Mouse (Mus musculus): ENCODE results near the gene Riox1.

The Riox1 gene

DNA sequence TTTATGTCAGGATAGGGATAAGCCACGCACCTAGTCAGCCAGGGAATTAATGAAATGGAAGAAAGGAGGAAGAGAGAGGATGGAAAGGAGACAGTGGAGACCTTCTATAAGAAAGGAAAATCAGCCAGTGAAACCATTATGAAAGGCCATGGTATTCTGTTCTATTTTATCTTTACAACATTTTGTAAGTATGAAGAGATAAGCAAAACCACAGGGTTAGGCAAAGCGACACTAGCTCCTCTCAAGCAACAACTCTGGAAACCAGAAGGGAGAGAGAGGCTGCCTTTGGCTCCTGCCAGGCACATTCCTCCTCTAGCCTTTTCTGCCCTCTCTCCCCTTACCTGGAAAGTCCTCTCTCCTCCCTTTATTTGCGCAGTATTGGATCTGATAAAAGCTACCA, 8.5 kb upstream of the Riox1 start:
- in situ Hi-C loops (cut with MboI; ENCODE audit: low pct_unique_long_range_greater_than_20kb in 1 of 2, low sequenced_read_pairs in 2 of 2, unreplicated experiment in 1 of 2) = no loop called here

DNA sequence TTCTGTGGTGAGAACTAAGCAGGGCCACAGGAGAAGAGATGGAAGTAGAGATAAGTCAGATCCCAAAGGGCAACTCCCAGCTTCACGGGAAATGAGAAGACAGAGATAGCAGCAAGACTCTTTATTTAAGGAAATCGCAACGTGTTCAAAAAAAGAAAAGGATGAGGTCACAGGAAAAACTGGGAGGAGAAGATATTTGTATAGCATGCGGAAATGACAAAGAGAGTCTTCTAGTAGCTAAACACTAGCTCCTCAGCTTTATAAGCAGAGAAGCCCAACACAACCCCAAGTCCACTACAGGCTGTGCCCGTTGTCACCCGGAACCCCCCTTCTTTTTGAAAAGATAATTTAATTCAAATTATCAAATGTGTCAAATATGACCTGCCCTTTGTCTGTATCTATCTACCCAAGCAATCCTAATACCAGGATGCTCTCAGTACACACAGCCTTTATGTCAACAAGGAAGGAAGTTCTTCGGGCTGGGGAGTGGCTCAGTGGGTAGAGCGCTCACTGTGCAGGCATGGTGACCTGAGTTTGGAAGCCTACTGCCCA, 3.1 kb upstream of the Riox1 start:
- in situ Hi-C loops (cut with MboI; ENCODE audit: low pct_unique_long_range_greater_than_20kb in 1 of 2, low sequenced_read_pairs in 2 of 2, unreplicated experiment in 1 of 2) = no loop called here

DNA sequence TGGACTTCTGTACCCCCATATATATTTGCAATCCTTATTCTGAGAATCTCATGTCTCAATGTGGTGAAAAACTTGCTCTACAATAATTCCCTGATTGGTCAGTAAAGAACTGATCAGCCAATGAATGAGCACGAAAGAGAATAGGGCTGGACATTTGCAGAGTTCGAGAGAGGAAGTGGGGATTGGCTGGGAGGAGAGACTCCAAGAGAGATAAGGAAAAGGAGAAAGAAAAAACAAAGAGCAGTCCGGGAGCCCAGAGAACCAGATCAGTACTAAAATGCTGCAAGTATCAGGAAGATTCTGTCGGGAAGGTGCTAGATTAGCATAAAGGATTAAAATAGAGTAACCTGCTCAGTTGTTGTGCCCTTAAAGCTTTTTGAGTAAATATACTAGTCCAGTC, 1.4 kb upstream of the Riox1 start:
- in situ Hi-C loops (cut with MboI; ENCODE audit: low pct_unique_long_range_greater_than_20kb in 1 of 2, low sequenced_read_pairs in 2 of 2, unreplicated experiment in 1 of 2) = no loop called here

DNA sequence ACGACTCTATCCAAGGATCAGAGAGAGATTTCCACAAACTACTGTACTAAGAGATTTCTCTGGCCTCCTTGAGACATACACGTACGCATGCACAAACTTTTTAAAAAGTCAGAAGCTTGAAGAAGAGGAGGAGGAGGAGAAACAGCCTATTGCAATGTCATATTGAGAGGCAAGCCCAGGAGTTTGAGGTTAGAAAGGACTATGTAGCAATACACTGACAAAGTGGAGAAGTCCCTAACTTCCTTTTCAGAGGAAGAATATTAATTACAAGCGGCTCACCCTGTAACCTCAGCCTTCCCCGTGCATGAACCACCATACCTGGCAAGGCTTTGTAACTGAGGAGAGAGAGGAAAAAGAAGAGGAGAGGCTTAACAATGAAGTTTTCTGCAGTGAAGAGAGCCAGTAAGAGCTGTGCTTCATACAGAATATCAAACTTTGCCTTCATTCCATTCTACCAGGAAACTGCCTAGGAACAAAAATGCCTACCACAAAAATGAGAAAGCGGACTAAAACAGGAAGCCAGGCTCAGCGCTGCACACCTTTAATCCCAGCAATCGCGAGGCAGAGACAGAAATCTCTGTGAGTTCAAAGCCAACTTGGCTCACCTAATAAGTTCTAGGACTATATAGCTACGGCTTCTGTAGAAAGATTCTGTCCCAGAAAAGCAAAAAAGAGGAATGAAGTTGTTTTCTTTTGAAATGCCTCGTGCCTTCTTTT, 474 bp upstream of the Riox1 start:
- in situ Hi-C loops (cut with MboI; ENCODE audit: low pct_unique_long_range_greater_than_20kb in 1 of 2, low sequenced_read_pairs in 2 of 2, unreplicated experiment in 1 of 2) = no loop called here

DNA sequence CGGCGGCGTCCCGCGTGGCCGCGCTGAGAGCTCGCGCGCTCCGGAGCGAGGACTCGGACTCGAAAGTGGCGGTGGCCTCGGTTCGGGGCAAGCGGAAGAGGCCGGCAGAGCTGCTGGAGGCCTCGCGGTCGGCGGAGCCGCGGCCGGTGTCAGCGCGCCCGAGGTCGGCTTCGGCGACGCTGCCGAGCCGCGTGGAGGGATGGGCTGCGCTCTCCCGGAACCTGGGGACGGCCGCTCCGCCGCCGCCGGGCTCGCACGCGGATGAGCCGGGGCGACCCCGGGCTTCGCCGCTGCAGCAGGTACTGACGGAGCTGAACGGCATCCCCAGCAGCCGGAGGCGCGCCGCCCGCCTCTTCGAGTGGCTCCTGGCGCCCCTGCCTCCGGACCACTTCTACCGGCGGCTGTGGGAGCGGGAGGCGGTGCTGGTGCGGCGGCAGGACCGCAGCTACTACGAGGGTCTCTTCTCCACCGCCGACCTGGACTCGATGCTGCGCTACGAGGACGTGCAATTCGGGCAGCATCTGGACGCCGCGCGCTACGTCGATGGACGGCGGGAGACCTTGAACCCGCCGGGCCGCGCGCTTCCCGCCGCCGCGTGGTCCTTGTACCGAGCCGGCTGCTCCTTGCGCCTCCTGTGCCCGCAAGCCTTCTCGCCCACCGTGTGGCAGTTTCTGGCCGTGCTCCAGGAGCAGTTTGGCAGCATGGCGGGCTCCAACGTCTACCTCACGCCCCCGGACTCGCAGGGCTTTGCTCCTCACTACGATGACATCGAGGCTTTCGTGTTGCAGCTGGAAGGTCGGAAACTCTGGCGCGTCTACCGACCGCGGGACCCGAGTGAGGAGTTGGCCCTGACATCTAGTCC, 663 bp downstream of the Riox1 start:
- in situ Hi-C loops (cut with MboI; ENCODE audit: low pct_unique_long_range_greater_than_20kb in 1 of 2, low sequenced_read_pairs in 2 of 2, unreplicated experiment in 1 of 2) = no loop called here

DNA sequence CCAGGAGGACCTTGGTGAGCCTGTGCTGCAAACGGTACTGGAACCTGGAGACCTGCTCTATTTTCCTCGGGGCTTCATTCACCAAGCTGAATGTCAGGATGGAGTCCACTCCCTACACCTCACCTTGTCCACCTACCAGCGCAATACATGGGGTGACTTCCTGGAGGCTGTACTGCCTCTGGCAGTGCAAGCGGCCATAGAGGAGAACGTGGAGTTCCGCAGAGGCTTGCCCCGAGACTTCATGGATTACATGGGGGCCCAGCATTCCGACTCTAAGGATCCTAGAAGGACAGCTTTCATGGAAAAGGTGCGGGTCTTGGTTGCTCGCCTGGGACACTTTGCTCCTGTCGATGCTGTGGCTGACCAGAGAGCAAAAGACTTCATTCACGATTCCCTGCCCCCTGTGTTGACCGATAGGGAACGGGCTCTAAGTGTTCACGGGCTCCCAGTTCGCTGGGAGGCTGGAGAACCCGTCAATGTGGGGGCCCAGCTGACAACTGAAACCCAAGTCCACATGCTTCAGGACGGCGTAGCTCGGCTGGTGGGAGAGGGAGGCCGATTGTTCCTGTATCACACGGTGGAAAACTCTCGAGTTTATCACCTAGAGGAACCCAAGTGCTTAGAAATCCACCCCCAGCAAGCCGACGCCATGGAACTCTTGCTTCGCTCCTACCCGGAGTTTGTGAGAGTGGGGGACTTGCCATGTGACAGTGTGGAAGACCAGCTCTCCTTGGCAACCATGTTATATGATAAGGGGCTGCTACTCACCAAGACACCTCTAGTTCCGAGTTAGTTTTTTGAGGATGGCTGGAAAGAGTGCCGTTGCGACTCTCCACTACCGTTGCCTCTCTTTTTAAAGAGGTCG, 1.5 kb downstream of the Riox1 start:
- in situ Hi-C loops (cut with MboI; ENCODE audit: low pct_unique_long_range_greater_than_20kb in 1 of 2, low sequenced_read_pairs in 2 of 2, unreplicated experiment in 1 of 2) = no loop called here

DNA sequence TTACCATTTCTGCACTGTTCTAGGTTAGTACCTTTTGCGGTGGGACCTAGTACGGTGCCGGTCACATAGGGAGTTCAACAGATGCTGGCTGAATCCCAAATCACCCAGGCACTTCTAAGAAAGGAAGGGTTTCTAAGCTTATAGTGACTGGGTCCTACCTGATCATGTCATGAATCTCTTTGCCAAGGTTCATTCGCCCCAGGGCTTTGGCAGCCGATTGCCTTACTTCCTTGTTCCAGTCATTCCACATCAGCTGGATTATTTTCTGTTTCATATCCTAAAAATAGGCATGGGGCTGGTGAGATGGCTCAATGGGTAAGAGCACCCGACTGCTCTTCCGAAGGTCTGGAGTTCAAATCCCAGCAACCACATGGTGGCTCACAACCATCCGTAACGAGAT, 7.9 kb downstream of the Riox1 start:
- in situ Hi-C loops (cut with MboI; ENCODE audit: low pct_unique_long_range_greater_than_20kb in 1 of 2, low sequenced_read_pairs in 2 of 2, unreplicated experiment in 1 of 2) = no loop called here

DNA sequence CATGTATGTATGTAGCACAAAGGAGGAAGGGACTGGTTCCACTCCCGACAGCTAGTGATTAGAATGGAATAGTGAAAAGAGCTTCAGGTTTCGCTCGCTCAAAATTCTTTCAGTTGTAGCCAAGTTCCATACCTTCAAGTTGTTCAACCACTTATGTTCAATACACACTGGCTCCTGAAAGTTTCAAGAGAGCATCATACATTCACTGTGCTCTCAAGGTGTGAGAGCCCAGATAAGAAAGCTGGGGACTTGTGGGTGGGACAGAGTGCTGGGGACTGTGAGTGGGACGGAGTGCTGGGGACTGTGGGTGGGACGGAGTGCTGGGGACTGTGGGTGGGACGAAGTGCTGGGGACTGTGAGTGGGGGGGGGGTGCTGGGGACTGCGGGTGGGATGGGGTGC, 14.8 kb downstream of the Riox1 start:
- in situ Hi-C loops (cut with MboI; ENCODE audit: low pct_unique_long_range_greater_than_20kb in 1 of 2, low sequenced_read_pairs in 2 of 2, unreplicated experiment in 1 of 2) = no loop called here

DNA sequence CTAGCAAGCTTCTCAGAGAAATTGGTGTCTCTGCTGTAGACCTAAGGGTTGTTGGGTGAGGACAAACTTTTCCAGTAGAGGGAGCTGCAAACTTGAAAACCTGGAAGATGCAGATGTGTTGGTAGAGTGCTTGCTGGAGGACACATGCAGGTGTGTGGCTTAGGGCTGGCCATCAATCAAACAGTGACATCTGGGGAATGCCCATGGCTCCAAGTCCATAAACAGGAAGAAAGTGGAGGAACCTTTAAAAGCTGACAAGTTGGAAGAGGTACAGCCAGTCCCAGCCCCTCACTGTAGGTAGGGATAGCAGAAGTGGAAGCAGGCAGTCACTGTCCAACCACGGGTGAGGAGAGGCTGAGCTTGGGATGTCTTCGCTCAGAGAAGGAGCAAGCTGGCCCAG, 21.7 kb downstream of the Riox1 start:
- in situ Hi-C loops (cut with MboI; ENCODE audit: low pct_unique_long_range_greater_than_20kb in 1 of 2, low sequenced_read_pairs in 2 of 2, unreplicated experiment in 1 of 2) = no loop called here

DNA sequence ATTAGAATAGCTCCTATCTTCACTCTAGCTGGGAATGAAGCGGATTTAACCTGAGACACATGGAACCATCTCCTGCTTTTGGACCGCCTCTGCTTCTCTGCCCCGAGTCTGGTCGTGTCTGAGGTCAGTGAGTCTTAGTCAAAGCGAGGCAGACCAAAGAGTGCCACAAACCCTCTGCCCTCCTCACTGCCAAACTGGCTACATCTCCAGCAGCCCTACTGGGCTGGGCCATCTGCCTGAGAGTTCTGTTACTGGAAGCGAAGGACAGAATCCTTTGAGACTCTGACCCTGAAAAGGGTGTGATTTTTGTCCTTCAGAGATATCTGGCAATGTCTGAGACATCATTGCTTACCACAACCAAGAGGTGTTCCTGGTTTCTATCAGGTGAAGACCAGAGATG, 28.5 kb downstream of the Riox1 start:
- in situ Hi-C loops (cut with MboI; ENCODE audit: low pct_unique_long_range_greater_than_20kb in 1 of 2, low sequenced_read_pairs in 2 of 2, unreplicated experiment in 1 of 2) = loop anchor here in 1 of 2 experiments (25.0 kb wide), 1 partner anchor 283 kb away; no protein-coding TSS in a partner anchor

DNA sequence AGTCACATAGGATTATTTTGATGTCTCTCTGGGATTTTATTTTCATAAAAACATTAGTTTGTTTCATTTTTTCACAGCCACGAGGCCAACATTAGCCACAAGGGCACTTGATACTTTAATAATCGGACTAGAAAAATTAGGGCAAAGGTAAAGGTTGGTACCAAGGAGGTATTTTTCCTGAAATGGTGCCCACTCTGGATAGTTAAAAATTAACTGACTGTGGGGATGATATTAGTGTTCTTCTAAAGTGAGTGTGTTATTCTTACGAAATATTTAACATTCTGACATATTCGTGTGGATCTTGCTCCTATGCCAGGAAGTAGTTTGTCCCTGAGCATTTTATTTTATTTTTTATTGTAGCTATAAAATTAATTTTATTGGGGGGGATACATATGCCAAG, 31.2 kb downstream of the Riox1 start:
- in situ Hi-C loops (cut with MboI; ENCODE audit: low pct_unique_long_range_greater_than_20kb in 1 of 2, low sequenced_read_pairs in 2 of 2, unreplicated experiment in 1 of 2) = loop anchor here (10.0 to 25.0 kb wide), 2 partner anchors 63 to 281 kb away; no protein-coding TSS in a partner anchor

DNA sequence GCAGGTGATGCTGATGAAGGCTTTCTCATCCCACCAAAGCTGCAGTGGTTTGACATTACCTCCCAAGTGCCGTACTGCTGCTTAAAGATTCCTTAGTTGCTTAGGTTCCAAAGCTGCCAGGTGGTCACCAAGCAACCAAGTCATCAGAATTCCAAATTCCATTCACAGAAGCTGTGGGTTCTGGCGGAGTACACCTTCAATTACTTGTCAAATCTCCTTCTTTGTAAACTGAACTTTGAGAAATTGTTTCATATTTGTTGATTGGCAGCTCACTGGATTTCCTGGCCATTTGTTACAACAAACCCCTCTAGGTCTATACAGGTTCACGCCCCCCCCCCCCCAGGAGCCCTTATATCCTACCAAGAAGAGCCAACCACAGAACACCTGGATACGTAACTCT, 34.3 kb downstream of the Riox1 start, which contains the start of gene Heatr4:
TSS of gene Heatr4 (minus strand) at position 101 of the 400 bp plus-strand sequence.
- in situ Hi-C loops (cut with MboI; ENCODE audit: low pct_unique_long_range_greater_than_20kb in 1 of 2, low sequenced_read_pairs in 2 of 2, unreplicated experiment in 1 of 2) = loop anchor here (10.0 to 25.0 kb wide), 2 partner anchors 60 to 278 kb away; no protein-coding TSS in a partner anchor

DNA sequence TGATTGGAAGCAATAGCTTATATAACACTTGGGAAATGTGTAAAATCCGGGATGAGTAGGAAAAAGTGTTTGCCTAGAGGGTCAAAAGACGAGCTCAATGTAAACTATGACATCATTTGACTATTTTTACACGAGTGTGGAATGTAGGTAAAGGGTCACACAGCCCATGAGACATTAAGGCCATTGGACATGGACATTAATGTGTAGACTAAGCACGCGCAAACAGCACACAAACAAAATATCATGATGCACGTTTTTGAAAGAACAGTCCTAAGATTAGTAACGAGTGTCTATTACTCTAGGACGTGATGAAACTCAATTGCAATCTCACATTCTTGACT, 36.8 kb downstream of the Riox1 start:
- in situ Hi-C loops (cut with MboI; ENCODE audit: low pct_unique_long_range_greater_than_20kb in 1 of 2, low sequenced_read_pairs in 2 of 2, unreplicated experiment in 1 of 2) = loop anchor here (10.0 to 25.0 kb wide), 2 partner anchors 58 to 275 kb away; no protein-coding TSS in a partner anchor

DNA sequence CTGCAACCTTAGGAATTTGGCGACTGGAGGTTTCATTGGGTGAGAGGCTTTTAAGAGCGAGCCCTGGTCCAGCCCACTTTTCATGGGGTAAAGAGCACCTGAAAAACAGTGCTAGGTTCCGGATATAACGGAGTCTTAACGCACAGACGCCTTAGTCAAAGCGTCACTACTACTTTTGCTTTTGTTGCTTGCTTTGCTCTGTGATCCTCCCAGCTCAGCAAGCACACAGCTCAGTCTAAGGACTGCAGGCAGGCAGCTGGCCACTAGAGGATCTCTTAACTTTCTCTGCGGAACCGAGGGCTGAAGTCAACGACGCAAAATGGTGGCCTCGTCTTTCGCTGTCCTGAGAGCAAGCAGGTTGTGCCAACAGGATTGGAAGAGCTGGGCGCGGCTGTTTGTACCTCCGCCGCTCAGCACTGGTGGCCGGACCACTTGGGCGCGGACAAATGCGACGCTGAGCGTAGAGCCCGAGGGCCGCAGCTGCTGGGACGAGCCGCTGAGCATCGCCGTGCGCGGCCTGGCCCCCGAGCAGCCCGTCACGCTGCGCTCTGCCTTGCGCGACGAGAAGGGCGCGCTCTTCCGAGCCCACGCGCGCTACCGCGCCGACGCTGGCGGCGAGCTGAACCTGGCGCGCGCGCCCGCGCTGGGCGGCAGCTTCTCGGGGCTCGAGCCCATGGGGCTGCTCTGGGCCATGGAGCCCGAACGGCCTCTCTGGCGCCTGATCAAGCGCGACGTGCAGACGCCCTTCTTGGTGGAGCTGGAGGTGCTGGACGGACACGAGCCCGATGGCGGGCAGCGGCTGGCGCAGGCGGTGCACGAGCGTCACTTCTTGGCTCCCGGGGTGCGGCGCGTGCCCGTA, 37.4 kb downstream of the Riox1 start, which contains the start of gene Acot2:
TSS of gene Acot2 (plus strand) at position 279 of the 859 bp plus-strand sequence.
- in situ Hi-C loops (cut with MboI; ENCODE audit: low pct_unique_long_range_greater_than_20kb in 1 of 2, low sequenced_read_pairs in 2 of 2, unreplicated experiment in 1 of 2) = loop anchor here (10.0 to 25.0 kb wide), 2 partner anchors 57 to 274 kb away; no protein-coding TSS in a partner anchor

DNA sequence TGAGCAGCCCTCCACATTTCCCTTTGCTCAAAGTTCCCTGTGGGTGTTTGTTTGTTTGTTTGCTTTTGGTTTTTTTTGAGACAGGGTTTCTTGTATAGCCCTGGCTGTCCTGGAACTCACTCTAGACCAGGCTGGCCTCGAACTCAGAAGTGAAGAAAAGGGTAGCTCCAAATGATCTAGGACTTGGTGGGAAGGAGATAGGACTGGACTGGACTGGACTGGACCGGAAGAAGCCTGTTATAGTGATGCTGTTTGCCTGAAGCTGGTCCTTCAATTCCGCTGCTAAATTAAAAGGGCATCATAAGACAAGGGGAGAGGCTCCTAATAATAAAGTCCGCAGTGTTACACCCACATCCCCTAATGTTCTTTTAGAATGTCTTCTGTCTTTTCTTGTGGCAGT, 38.1 kb downstream of the Riox1 start:
- in situ Hi-C loops (cut with MboI; ENCODE audit: low pct_unique_long_range_greater_than_20kb in 1 of 2, low sequenced_read_pairs in 2 of 2, unreplicated experiment in 1 of 2) = loop anchor here (10.0 to 25.0 kb wide), 2 partner anchors 56 to 274 kb away; no protein-coding TSS in a partner anchor

DNA sequence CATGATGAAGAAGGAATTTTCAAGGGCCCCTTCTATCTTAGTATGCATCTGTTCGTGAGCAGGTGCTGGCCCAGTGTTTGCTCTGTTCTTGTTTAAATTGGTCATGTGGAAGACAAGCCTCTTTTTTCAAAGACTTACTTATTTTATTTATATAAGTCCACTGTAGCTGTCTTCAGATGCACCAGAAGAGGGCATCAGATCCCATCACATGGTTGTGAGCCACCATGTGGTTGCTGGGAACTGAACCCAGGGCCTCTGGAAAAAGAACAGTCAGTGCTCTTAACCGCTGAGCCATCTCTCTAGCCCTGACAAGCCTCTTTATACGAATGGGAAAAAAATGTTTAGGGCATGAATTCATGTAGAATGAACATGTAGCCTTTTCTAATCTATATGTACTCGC, 39.0 kb downstream of the Riox1 start:
- in situ Hi-C loops (cut with MboI; ENCODE audit: low pct_unique_long_range_greater_than_20kb in 1 of 2, low sequenced_read_pairs in 2 of 2, unreplicated experiment in 1 of 2) = loop anchor here (10.0 to 25.0 kb wide), 2 partner anchors 55 to 273 kb away; no protein-coding TSS in a partner anchor

DNA sequence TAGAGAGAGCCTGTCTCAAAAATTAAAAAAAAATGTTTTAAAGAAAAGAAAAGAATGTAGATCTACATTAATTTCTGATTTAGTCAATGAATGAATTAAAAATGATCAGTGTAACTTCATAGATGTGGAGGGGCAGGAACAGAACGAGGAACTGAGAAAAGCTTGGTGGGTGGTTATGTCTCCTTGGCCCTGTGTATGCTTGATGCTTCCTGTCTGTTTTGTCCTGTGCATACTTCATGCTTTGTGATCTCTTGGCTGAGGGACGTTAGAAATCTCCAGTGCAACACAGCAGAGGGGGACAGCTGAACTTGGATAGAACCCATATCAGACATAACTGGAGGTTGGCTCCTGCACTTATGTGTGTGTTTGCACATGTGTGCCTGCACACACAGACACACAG, 46.8 kb downstream of the Riox1 start:
- in situ Hi-C loops (cut with MboI; ENCODE audit: low pct_unique_long_range_greater_than_20kb in 1 of 2, low sequenced_read_pairs in 2 of 2, unreplicated experiment in 1 of 2) = loop anchor here in 1 of 2 experiments (25.0 kb wide), 1 partner anchor 265 kb away; no protein-coding TSS in a partner anchor

All from mouse embryonic stem cell (cell line).